Mouse (Mus musculus) embryo, embryonic 9.5 days (tissue): Measurements from ENCODE around the gene Csn1s2b.
"Not testable (repeated sequence)": the region's sequence is repeated elsewhere in the genome, so short reads cannot be mapped to it uniquely, and the experiment has no call there.

ENCODE experiments used
- DNase-seq: peaks from one replicate; pipeline ENCODE4 v3.0.0-alpha.2; 2017; ENCODE audit errors: extremely low spot score

Csn1s2b gene

DNA sequence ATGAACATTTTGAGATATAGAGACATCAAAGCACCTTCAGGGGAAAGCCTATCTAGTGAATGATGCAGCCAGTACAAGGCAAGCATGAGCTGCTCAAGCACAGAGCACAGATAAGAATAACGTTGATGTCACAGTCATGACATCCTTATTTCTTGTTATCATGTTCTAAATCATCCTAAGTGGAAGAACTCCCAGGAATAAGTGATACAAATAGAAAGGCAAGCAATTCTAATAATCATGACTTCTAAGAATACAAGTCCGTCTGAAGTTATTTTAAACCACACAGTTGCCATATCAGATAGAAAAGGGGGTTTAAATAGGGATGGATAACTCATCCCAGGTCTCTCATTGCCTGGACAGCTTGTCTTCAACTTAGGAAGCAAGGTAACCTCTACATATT is at the start of gene Csn1s2b:
Gene Csn1s2b, plus strand, starts transcription at position 301 of the 400 bp plus-strand sequence.
- DNase-seq, result no peak

DNA sequence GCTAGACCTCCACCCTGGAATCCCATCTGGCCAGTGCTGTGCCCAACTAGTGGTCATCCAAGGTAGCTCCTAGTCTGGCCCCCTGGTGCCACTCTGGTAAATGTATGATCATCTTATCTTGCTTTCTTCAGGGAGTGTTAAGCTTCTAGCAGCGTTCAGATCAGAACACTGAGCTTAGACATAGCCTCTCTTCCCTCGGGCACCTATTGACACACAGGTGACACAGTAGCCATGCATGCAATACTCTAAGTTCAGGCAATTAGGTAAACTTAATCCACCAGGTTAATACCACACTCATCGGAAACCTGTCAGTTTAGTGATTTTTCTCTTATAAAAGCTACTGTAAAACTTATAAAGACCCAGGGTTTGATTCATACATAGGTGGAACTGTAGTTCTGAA is 43.3 kb upstream of the Csn1s2b start:
- DNase-seq, result no peak

DNA sequence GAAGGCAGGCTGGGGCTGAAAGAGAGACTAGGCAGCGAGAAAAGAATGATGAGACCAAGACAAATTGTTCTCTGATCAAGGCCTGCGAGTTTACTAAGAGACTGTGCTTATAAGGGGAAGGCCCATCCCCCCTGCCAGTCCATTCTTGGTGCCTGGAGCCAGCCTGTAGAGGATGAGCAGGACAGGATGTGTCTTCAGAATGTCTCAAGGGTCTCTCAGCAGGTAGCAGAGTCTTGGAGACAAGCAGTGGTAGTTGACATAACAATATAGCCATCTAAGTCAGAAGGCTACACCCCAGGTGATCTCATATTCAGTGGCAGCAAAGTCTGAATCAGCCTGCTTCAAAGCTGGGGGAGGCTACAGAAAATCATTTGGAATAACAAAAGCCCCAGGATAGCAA is 35.7 kb upstream of the Csn1s2b start:
- not testable (repeated sequence) for DNase-seq

DNA sequence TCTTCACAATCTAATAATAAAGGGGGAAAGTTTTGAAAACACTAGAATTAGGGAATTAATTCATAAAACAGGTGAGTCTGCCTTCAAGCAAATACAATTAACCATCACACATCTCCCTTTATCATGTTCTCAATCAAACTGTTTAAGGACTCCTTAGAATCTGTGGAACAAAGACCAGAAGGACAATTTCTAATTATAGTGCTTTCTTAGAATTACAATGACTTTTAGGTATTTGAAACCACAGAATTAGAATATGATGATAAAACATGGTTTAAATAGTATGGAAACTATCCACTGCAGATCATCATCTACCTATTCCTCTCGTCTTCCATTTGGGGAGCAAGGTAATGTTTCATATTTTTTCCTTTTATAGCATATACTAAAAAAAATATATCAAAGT is 33.6 kb upstream of the Csn1s2b start, which contains the start of gene Csn1s2a:
Gene Csn1s2a, plus strand, starts transcription at position 301 of the 400 bp plus-strand sequence.
- no peak for DNase-seq

DNA sequence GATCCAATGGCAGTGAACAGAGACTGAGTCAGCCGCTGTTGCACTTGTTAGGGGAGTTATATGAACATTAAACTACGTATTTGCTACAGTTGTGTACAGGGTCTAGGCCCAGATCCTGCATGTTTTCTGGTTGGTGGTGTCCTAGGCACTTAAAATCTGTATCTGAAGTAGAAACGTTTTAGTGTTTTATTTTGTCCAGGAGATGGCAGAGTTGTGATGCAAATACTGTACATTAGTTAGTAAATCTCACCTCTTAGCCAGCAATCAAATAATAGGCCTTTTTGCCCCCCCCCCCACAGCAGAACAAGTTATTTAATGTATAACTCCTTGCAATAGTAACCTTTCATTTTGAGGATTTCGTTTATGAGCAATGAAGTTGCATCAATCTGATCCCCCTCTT is 25.2 kb upstream of the Csn1s2b start:
- DNase-seq, result no peak

DNA sequence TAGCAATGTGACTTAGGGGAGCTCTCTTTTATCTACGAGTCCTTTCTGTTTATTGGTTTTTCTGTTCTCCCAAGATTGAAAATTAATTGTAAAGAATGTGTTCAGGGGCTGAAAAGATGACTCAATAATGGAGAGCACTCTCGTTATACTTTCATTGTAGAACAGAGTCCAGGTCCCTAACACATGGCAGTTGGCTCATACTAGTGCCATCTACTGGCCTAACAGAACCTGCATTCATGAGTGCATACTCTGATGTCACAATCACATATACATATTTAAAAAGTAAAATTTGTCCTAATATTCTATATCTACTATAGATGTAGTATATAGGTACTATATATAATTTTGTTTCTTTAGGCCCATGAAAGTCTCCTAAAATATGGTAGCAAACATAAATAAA is 1.4 kb downstream of the Csn1s2b start:
- DNase-seq, result no peak

DNA sequence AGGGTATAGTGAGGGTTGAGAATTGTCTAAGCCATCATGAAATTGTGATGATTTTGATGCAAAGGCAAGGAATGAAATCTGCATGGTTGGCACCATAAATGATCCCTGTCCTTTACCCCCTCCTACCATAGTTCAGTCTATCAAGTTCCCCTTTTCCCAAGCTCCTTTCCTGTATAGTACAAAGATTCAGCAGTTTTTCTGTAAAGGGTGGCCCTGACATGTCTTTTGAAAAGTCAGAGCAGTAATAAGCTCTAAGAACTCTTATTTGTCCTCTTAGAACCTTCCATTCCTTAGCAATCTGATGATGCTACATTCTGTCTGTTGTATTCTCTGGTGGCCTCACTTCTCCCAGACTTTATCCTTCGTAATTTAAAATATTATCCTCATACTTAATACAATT is 17.5 kb downstream of the Csn1s2b start, which contains the start of gene Prr27:
Gene Prr27, plus strand, starts transcription at position 301 of the 400 bp plus-strand sequence.
- DNase-seq, result no peak

DNA sequence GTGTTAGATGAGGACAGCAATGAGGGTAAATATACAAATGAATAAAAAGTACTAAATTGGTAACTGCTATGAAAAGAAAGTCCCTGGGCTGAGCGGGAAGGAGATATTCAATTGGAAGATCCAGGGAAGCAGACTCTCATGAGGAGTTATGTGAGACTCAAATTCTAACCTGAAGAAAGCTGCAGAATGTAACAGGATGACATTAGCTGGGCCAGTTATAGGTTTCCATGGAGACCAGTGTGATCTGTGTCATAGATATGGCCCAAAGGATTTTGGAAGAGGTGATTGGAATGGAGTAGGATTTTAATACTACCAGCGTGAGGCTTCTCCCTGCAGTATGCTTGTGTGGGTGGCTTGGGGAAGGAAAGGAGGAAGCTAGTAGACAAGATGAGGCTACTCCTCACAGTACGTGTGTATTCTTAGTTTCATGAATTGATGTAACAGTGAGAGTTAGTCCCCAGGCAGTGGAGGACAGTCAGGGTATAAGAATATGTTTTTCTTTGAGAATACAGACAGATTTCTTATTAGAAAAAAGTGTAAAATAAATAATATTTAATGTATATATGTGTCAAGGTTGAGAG is 47.3 kb downstream of the Csn1s2b start:
- DNase-seq, result no peak

DNA sequence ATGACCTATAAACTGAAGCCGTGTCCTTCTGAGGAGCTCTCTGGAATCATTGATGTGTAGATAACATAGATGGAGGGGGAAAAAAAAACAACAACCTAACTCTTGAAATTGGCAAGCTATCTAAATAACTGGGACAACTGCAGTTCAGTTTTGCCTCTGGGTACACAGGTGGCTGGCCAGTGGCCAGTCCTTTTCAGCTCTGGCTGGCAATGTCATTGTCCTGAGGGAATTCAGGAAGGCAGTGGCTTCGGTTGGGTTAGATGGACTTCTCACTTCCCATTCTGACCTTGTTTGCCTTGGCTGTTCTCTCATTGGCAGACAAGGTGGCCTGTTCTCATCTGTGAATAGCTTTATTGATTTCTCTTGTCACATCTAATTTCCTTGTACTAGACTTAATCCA is 62.2 kb downstream of the Csn1s2b start:
- DNase-seq, result no peak

DNA sequence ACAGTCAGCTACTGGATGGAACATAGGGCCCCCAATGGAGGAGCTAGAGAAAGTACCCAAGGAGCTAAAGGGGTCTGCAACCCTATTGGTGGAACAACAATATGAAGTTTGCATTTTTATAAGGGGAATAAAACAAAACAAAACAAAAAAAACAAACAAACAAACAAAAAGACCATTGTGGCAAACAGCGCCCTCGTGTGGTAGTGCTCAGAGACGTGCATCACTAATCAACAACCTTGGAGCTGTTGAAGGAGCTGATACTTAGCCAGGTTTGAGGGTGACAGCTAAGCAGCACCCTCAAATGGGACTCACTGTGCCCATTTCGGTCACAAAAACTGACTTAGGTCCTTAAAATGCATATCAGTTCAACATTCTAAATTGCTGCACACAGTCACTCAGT is 63.5 kb downstream of the Csn1s2b start:
- DNase-seq, result no peak
